Mouse (Mus musculus) thymus, postnatal 14 days (tissue): Measurements from ENCODE around the gene Ccdc12.
"Not testable (repeated sequence)": the region's sequence is repeated elsewhere in the genome, so short reads cannot be mapped to it uniquely, and the experiment has no call there.

Experiments used
- DNase-seq: peaks from one replicate; pipeline ENCODE4 v3.0.0; 2021

Ccdc12 gene

DNA sequence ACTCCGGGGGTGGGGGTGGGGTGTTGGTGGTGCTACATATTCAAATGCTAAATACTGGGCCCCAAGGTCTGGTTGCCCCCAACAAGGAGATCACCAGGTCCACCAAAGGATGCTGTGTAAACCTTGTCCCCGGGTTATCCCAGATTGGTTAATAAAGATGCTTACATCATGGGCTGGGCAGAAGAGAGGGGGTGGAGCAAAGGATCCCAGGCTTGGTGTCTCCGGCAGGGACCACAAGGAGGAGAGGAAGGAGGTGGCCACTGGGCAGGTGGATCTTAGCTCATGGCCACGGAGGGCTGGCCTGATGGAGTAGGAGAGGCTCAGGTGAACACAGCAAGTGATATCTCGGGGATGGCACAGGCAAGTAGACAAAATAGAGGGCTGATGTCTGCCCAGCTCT, 22.6 kb downstream of the Ccdc12 start:
- DNase-seq, result no peak

DNA sequence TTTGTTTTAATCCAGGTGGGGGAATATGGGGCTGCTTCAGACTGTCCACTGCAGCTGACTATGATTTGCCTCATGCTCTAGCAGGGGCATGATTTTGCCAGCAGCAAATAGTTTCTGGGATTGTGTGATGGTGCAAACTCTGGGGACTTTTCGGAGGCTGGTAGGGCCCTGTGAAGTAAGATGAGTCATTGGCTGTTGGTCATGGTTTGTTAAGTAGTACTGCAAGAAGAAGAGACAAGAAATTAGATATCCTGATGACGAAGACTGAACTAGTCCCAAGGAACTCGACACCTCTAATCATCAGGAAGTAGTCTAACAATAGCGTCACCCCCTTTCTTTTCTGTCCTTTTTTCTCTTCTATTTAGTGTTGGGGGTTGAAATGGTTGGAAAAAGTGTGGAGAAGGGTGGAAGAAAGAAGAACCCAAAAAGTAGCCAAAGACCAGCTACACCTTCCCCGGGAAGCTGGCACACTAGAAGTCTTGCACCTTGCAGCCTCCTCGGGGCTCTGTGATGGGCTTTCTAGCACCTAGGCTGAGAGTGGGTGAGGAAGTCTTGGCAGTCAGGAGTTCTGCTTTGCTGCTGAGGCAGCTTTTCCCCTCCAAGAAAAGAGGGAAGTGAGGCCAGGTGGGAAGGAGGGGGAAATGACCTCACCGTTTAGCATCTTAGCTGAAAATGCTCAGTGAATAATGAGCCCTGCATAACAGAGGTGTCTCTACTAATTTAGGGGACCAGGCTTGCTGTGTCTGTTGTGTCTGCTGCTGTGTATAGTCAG, 24.6 kb downstream of the Ccdc12 start:
- DNase-seq, result no peak

DNA sequence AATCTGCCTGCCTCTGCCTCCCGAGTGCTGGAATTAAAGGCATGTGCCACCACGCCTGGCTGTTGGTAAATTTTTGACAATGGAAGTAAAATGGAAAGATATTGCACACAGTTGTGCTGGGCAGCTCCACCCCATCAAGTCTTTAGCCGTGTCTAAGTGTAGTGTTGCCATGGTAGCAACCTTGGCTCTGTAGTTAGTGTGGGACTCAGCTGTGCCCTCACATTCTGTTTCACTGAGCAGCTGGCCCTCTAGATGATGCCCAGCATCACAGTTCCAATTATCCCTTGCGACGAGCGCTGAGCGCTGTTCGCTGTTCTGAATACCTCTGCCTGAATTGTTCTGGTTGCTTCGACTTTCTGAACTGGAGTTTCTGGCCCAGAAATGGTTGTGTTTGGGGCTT, 25.5 kb downstream of the Ccdc12 start:
- DNase-seq, result no peak

DNA sequence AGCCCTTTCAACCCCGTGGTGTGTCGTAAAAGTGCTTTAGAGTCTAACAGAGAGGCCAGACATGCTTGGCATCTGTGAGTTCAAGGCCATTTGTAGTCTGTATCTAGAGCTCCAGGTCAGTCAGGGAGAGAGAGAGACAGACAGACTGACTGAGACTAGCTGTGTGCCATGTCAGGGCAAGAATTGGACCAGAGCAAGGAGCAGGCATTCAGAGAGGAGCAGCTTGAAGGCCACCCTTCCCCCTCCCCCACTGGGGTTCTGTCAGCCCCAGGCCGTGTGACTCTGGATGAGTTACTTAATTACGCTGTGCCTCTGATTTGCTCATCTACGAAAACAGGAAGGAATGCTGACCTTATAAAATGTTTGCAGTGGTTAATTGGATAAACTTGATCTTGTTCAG, 26.0 kb downstream of the Ccdc12 start:
- no peak for DNase-seq

DNA sequence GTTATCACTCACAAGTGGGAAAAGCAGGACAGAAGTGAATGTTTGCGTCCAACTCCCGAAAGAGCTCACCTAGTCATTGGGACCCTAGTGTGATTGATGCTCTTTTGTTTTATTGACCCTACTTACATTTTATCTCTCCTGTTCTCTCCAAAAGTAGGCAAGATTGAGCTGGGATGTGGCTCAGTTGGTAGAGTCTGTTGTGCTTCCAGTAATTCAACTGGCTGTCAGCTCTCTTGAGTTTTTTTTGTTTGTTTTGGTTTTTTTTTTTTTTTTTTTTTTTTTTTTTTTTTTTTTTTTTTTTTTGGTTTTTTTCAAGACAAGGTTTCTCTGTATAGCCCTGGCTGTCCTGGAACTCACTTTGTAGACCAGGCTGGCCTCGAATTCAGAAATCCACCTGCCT, 26.4 kb downstream of the Ccdc12 start:
- DNase-seq, result not testable (repeated sequence)

DNA sequence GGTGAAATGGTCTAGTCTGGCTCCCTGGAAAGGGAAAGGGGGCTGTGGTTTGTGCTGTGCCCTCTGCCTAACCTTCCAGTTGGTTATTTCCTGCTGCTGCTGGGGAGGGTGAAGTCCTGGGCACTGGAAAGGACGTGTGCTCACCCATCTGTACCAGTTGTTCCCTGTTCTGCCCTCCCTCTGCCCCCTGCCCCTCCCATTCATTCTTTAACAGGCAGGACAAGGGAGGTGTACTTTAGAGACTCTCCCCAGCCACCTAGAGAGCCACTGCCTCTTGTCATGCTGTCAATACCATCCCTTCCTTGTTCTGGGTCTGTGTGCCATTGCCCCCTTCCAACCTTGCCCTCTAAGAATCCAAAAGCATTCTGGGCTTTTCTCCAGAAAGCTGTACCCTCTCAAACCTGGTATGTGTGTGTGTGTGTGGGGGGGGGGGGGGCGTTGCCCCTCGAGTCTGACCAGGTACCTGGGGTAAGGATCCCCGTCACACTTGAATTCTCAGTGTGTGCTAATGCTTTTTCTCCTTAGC, 27.3 kb downstream of the Ccdc12 start:
- DNase-seq, result no peak

DNA sequence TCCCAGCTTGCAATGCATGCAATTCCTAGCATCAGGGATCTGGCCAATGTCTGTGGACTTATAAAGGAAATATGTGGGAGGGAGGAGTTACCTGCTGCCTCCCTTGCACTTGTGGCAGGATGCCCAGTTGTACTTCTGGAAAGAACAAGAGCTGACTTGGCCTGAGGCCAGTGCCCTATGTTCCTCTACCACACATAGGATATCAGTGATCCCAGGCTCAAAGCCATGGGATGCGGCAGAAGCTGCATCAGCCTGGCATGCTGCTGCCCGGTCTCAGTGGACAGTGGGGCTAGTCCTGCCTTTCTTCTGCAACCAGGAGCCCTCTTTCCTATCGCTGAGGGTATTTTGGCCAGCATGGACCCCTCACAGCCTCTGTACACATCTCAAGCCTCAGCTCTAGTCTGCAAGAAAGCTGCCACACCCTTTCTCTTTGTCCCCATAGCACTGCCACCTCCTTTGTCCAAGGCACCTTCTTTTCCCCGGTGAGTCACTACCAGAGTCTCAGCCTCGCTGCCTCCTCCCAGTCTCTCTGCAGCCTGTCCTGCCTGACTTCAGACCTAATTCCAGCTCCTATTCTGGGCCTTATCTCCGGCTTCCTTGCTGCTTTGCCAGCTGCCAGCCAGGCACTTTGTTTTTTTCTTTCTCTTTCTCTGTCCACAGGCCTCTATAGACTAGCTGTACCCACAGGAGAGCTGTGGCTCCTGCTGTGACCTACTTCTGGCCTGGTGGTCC, 28.0 kb downstream of the Ccdc12 start:
- no peak for DNase-seq

DNA sequence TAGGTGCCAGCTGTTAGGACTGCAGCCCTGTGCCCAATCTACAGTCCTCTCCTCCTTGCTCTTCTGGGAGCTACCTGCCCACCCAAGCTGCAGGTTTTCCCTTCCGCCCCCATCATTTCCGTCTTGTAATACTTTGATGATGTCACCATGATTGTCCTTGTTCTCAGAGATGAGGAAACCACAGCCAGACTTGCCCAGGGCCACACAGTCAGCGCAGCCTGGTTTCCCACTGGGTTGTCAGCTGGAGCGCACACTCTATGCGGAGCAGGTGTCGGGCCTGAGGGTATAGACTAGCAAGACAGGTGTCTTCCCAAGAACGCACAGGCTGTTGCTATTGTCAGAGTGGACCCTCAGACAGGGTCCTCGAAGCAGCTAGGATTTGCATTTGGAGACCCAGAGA, 28.9 kb downstream of the Ccdc12 start:
- peak; percentile 36 for DNase-seq

DNA sequence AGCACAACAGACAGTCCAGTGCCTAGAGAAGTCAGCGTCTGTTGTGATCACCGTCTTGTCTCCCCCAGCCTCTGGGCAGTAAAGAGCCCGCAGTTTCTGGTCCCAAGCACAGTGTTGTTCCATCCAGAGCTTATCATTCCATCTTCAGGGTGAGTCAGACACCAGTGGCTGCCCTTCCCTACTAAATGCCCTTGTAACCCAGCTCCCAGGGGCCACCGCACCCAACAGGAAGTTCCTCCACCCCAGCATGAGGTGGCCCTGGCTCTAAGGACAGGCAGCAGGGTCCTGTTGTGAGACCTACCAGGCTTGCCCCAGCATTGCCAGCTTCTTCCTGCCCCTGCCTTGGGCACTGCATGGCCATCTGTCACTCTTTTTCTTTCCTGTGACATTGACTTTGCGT, 29.3 kb downstream of the Ccdc12 start:
- no peak for DNase-seq

DNA sequence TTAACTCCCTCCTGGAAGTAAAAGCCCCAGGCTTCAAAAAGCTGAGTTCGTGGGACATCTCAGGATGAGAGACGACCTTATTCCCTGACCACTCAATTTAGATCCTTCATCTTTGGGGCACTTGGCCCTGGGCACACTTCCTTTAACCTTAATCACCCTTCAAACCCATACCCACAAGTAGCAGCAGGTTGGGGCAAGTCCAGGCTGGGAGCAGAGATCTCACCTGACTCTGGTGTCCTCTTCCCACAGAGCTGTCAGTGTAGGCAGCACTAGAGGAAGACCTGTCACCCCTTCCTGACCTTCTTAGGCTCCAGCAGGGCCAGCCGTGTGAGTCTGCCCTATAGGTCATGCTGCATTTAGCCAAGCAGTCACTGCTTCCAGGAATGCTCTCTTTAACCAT, 30.2 kb downstream of the Ccdc12 start:
- no peak for DNase-seq

DNA sequence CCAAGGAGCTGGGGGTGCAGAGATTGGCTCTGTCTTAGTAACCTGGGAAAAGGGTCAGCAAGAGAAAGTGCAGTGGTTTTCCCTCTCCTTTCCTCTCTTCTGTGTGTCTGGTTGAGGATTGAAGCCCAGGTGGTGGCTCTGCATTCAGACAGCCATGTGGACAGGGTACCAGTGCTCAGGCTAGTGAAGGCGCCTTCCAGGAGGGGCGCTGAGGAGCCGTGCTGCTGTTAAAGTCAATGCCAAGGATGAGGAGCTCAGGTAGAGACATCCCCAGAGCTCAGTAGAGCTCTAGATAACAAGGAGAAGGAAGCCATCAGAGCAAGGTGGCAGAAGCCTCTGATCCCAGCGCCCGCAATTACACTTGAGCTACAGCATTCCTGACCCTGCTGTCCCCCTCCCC, 30.8 kb downstream of the Ccdc12 start:
- DNase-seq, result no peak

DNA sequence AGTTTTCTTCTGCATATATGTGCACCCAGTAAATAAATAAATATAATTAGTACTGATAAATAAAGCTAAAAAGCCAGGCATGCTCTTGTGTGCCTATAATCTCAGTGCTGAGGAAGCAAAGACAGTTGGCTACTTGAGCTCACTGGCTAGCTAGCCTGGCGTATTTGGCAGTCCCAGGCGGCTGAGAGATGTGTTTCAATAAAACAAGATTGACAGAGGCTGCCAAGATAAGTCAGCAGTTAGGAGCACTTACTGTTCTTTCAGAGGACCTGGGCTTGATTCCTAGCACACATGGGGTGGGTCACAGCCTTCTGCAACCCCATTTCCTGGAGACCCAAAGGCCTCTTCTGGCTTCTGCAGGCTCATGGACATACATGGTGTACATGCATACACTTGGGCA, 31.5 kb downstream of the Ccdc12 start:
- DNase-seq, result no peak

DNA sequence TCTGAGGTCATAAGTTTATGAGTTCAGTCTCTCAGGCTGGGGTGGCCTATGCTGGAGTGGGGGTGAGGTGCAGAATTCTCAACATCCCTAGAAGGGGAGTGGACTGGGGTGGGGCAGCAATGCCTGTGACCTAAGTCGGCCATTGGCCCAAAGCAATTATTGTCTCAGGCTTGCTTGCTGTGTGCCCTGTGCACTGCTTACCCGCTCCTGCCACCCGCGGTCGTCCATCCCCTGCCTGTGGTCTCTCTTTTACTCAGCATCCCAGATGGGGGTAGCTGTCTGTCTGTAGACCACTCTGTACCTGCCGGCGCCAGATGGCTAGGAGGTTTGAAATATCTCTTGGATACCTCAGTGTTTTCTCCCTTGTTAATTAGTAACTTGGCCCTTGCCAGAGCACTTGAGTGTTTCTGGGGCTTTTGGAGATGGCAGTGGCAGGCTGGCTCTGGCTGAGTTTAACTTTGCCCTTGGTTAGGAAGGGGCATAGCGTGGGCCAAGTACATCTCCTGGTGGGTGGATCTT, 33.0 kb downstream of the Ccdc12 start:
- DNase-seq, result no peak

DNA sequence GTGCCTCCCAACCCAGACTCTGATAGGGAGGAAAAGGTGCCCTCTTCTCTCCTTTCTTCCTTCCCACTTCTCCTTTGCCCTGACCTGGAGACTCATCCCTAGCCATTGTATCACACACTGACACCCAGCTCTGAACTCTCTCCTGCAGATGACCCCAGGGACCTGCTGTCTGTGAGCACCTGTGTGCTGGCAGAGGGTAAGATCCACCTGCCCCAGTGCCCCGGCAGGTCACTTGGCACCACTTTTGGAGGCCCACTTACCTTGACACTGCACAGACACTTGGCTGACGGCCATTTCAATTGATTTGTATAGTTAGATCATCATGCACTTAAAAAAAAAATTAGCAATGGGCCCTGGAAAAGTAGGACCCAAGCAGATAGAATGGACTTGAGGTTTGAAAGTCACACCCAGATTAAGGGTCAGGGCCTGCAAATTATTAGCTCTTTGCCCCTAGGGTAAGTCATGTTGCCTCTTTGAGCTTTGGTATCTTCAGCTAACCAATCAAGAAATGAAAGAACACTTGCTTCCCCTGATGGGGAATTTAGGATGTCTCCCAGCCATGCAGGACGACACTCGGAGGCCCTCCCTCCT, 39.0 kb downstream of the Ccdc12 start:
- DNase-seq, result no peak

DNA sequence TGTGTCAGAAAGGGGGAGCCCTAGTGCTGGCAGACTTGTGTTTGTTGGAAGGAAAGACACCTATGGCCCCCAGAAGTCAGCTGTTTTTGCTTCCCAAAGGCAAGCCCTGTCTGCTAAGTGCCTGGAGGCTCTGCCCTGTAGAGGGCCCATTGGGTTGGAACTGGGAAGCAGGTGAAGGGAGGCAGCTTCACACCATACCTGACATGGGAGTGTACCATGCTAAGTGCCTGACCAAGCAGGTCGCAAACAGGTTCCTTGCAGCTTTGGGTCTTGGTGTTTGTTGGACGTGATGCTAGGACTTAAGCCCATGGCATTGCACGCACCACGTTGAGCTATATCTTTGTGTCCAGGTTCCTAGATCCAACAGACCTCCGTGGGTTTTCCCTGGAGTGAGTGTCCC, 40.1 kb downstream of the Ccdc12 start:
- no peak for DNase-seq

DNA sequence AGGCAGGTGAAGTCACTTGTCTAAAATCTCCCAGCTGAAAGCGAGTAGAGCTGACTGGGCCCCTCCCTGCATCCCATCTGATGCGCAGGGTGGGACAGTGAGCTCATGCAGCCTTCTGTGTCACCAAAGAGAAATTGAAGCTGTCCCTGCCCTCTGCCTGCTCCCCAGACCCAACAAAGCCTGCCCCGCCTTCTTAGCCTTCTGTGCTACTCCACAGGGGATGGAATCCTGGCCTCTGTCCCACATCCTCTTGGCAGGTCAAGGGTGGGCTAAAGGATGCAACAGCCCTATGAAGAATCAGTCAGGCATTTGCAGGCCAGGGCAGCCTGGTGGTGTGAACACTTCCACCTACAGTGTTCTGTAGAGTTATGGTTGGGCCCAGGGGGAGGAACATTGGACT, 41.2 kb downstream of the Ccdc12 start:
- no peak for DNase-seq

DNA sequence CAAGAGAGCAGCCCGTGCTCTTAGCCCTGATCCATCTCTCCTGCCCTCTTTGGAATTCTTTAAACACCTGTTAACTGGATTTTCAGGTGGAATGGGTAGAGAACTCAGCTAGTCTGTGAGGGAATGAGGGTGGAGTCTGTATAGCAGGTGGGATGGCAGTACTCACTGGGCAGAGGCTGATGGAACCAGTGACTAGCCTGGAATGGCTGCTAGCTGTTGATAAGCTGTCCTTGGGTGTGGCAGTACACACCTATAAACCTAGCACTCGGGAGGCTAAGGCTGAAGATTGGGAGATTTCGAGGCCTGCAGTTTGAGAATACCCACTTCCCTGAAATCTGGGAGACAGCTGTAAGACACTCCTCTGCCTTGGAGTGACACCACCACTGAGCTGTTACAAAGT, 43.3 kb downstream of the Ccdc12 start:
- DNase-seq, result no peak

DNA sequence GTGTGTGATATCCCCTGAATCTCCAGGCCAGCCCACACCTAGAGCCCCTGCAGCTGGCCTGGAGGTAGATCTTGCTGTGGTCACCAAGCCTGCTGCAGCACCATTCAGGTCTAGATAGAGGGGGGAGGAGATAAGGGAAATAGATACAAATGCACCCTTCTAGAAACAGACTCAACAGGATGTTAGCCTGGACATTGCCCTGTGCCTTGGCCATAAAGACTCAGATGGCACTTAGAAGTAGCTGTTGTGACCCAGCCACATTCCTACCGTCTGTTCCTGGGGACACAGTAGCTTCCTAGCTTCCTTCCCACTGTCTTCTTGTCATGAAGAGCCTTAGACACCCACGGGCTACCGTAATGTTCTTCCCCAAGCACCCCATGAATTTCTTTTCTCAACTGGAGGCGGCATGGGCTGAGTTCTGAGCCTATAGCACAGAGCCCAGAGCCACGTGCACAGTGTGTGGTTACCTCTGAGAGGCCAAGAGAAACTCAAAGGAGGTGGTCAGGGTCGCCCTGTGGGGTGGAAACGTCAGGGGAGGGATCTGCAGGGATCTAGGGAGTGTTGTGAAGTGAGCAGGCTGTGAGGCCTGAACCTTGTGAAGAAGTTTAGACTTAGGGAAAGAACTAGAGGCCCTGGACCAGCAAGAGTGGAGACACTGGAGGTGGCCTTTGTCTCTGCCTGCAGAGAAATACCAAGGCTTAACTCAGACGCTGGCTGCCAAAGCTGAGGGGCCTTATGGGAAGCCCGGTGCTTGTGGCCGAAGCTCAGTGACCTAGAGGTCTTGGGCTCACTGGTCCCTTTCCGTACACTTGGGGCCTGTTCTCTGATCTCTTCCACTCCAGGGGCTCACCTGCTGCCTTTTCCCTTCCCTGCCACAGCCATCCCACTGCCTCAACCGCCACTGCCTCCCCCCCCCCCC, 45.1 kb downstream of the Ccdc12 start:
- DNase-seq, result no peak

DNA sequence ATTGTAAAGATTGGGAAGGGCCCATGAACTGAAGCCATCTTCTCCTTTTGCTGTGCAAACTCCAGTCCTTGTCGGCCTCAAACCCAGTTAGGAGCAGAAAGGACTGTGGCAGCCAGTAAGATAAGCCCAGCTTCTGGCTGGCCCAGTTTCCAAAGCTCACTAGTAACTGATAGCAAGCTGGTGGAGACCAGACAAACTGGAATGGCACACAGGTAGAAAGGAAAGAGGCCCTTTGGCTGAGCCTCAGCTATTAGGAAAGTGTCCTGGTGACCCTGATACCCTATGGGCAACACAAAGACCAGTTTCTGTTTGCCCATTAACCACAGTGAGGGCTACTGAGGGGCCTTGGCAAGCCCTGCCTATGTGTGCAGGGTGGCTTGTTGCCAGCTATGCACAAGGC, 46.5 kb downstream of the Ccdc12 start:
- no peak for DNase-seq

DNA sequence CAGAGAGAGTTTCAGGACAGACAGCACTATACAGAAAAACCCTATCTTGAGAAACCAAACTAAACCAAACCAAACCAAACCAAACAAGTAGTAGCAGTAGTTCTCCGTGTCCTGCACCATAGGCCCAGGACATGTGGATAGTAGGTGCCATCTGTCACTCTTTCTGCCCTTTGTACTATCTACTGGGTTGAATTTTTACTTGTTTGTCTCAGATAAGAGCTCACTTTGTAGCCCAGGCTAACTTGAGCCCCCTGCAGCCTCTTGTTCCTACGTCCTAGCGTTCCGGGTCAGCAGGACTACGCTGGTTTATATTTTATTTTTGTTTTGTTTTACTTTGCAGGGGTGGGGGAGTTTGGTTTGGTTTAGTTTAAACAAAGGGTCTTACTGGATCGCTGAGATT, 47.6 kb downstream of the Ccdc12 start:
- DNase-seq, result no peak

DNA sequence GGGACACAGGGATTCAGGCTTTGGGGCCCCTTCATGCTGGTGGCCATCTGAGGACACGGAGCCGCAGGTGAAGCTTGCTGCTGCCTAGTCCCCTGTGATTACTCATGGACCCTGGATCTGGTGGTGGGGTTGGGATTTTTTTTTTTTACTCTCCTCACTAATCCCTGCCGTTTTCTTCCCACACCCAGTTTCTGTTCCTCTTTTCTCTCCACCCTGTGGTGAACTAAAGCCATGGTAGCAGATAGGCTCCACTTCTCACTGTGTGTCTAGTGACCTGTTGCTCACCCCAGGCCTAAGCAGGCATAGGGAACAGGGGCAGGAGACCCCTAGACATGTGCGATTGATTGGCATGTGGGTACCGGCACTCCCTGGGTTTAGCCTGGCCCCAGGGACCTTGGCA, 50.5 kb downstream of the Ccdc12 start:
- no peak for DNase-seq

DNA sequence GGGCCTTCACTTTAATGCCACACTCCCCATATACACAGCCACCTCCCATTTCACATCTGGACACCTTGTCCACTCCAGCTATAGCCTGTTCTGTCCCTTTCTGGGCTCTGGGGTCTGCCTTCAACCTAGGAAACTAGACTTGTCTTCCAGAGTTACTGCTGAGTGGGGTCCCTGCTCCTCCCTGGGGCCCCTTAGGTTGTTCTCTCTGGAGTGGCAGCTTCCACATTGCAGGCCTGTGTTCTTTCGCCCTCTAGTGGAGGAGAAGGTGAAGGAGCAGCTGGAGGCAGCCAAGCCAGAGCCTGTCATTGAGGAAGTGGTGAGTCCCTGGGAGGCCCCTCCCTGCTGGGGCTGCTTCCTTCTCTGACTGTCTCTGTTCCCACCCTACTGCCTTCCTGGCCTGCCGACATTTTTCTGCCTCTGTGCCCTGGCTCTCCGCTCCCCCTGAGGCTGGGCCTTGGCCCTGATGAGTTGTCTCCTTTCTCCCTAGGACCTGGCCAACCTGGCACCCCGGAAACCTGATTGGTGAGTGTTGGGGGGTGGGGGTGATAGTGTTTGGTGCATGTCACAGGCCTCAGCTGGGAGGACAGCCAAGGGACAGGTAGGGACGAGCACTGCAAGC, 53.4 kb downstream of the Ccdc12 start:
- peak; percentile 89 for DNase-seq
